Mouse (Mus musculus): ENCODE results near the gene Dok4. TPM values are rescaled to one million over a fixed set of nuclear protein-coding genes. Genes with fewer than 3 reads are reported as not detected.

The Dok4 gene
- polyA plus RNA-seq, 1 experiment: 0.15 TPM

DNA sequence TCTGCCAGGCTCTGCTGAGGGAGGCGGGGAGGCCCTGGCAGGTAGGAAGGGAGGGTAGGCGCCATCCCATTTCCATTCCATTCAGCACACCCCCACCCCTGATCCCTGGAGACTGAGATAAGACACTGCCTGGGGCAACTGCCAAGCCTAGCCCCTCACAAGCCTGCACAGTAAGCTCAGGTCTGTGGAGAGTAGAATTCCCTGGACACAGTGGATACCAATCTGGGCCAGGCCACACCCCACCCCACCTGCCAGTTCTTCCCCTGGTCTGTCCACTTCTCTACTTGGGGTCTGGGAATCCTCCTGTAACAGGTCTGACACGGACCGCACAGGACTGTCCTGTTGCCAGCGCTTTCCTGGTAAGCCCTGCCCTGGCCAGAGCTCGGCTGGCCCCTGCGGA, 7.0 kb downstream of the Dok4 start:
- no peak for TF ChIP-seq GATA1 (IDR thresholded peaks at IDR 0.05; ENCODE audit: low read length)

DNA sequence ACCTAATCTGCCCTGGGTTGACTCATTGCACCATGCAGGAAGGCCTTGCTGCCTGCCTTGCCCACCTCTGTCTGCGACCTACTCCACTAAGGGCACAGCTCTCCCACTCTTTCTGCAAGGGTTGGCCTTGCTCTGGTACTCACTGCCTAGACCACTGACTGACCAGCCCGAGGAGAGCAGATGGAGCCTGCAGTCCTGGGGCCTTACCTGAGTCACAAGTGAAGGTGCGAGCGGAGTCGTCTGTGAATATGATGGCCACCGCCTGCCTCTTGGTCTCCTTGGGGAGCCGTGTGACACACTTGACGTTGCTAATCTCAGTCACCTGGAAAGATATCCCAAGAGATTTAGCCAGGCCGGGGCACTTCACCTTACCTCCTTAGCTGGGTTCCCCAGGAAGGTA, 9.2 kb downstream of the Dok4 start:
- TF ChIP-seq GATA1 (IDR thresholded peaks at IDR 0.05; ENCODE audit: low read length): no peak

DNA sequence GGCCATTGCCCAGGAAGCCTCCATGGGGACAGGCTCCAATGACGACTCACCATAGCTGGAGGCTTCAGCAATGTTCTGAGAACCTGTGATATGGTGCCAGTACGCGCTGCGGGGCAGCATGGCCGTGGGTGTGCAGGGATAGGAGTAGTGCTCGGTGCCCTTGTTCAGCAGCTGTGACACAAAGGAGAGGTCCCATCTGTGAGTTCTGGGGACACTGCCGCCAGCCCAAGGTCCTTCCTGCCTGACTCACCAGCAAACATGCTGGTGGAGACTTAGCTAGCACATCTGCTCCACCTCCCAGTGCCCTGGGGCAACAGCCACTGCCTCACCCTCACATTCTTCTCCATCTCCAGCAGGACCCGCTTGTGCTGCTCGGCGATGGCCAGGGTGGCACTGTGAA, 10.8 kb downstream of the Dok4 start:
- no peak for TF ChIP-seq GATA1 (IDR thresholded peaks at IDR 0.05; ENCODE audit: low read length)

DNA sequence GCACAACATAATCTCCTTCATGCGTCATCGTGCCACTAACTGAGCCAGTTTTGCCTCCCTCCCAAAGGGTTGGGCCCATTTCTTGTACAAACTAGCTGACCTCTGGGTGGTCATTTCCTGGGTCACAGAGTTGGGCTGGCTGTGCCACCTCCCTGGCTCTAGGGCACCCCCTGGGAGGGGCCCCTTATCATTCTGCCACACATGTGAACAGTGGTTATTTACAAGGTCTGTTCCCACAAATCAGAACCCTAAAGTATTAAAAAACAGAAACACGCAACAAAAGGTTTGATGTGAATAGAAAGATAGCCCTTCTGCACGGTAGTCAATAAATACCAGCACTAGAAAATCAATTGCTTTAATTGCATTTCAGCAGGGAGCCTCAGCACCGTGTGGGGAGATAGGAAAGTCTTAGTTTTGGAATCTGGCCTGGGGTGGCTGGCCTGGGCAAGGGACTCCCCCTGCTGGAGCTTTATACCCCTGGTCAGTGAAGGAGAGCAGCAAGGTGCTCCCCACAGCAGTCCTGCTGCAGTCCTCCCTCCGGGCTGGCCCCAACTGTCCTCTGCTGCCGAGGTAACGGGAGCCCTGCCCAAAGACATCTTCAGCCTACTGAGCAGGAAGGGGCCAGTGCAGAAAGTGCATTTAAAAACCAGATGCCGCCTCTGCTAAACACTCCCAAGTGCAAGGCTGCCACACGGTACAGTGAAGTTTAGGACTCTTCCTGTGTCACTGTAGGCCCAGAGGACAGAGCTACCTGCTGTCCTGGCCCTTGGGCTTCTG, 12.0 kb downstream of the Dok4 start:
- TF ChIP-seq GATA1 (IDR thresholded peaks at IDR 0.05; ENCODE audit: low read length): no peak

DNA sequence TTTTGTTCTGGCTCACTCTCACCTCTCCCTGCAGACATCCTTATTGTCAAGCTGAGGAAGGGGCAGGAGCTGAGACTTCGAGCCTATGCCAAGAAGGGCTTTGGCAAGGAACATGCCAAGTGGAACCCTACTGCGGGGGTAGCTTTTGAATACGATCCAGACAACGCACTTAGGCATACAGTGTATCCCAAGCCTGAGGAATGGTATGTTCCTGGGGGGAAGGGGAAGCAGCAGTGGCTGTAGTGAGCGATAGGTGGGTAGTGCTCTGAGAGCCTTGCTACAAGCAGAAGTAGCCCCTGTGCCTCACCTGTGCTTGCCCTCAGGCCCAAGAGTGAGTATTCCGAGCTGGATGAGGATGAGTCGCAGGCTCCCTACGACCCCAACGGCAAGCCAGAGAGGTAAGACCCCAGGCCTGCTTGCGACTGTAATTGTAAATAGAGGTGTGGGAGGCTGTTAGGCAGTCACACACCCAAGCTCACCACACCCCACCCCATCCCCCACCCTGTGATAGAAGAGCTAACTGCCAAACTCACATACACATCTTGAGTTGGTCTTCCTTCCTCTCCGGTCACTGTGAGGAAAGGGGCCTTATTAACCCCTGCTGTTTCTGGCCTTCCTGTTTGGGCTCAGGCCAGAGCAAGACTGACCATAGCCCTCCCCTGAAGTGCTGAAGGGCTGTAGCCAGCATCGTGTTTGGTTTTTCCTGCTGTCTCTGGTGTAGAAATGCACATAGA, 13.5 kb downstream of the Dok4 start:
- TF ChIP-seq GATA1 (IDR thresholded peaks at IDR 0.05; ENCODE audit: low read length): no peak

DNA sequence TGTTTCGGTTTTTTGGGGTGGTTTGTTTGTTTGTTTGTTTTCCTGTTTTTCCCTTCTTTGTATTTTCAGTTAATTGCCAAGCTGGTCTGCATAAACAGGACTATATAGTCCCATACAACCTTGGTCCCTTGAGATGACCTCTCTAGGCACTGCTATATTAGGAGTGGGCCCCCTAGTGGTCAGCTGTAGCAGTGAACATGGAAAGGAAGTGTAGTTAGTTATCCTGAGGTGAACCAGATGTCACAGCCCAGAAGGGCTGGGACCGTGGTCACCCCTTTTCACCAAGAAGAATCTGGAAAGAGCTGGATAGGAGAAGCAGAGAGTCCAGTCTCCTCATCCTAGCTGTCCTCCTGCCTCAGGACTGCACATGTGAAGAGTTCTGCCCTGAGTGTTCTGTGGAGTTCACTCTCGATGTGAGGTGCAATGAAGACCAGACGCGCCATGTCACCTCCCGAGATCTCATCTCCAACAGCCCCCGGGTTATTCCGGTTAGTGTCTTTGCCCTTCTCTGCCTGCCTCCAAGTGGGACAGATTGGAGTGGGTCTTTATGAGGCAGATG, 14.7 kb downstream of the Dok4 start:
- no peak for TF ChIP-seq GATA1 (IDR thresholded peaks at IDR 0.05; ENCODE audit: low read length)

DNA sequence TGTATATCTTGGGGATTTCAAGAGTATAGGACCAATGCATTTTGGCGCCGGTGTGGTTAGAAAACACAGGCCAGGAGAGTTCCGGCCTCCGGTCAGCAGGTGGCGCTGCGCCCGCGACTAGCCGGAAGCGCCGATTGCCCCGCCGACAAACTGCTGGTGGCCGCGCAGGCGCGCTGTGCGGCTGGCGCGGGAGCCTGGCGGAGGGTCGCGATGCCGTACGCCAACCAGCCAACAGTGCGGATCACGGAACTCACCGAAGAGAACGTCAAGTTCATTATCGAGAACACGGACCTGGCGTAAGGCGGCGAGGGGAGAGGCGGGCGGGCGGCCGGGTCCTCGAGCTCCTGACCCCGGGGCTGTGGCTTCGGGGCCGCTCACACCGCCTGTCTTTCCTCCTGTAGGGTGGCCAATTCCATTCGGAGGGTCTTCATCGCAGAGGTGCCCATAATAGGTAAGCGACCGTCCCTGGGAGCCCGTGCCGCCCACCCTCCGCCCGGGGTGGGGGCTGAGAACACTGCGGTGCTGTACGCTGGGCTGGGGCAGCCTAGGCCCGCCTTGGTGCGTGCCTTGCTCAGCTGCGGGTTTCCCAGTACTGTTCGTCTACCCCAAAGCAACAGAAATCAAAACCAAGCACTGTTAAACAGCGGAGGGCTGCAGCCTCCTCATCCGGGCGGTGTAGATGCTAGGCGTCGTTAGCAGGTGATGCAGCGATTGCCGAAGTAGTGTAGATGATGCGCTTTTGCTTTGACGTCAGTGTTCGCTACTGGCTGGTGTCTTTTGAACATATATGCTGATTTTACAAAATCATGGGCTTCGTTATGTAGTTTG, 18.6 kb downstream of the Dok4 start, which contains the start of gene Polr2c:
Gene Polr2c (plus strand): TSS at position 105 of the 828 bp plus-strand sequence.
- TF ChIP-seq GATA1 (IDR thresholded peaks at IDR 0.05; ENCODE audit: low read length): no peak

DNA sequence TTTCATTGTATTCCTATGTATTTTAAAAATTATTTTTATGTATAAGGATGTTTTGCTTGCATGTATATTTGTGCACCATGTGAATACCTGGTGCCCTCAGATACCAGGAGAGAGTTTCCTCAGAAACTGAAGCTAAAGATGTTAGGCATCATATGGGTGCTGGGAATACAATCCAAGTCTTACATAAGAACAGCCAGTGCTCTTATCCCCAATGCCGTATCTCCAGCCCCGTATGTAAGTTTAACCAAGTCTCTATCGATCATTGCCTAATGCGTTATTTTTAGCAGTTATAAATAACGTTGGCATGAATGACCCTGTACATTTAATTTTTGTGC, 19.2 kb downstream of the Dok4 start:
- no peak for TF ChIP-seq GATA1 (IDR thresholded peaks at IDR 0.05; ENCODE audit: low read length)

DNA sequence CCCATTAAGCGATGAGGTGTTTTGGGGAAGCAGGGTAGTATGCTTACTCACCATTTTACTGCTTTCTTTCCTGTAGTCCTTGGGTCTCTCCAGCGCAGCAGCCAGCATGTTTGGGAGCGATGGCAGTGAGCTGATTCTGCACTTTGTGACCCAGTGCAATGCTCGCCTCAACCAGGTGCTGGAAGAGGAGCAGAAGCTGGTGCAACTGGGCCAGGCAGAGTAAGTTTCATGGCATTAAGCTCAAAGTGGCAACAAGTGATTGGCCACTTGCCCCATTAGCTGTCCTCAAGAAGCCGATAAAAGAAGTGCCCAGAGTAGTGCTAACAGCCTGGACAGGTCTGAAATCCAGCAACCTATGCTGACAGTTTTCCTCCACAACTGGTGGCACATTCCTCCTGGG, 26.1 kb downstream of the Dok4 start:
- TF ChIP-seq GATA1 (IDR thresholded peaks at IDR 0.05; ENCODE audit: low read length): no peak

DNA sequence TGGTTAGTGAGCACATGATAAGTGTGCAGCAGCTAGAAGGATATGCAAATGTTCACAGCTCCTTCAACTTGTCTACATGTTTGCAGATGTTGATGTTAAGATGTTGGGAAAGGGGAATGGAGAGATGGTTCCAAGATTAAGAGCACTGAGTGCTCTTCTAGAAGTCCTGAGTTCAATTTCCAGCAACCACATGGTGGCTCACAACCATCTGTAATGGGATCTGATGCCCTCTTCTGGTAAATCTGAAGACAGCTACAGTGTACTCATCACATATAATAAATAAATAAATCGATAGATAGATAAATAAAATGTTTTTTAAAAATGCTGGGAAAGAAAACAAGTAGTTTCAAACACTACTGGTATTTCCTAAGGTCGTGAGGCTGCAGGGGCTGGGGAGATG, 34.9 kb downstream of the Dok4 start:
- no peak for TF ChIP-seq GATA1 (IDR thresholded peaks at IDR 0.05; ENCODE audit: low read length)

DNA sequence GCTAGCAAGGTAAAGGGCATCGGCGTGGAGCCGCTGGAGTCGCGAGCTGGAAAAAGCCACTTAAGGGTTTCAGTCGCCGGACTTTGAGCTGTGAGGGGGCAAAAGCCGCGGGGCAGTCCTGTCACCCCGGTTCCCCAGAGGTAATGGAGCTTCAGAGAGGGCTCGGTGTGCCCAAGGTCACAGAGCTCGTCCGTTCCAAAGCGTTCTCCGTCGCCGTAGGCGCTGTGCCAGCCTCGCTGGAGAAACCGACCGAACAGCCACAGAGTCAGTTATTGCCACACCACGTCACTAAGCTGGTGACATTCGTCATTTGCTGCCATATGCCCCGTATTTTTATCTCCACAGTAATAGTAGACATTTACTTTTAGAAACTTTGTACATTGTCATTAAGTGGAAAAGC, 37.5 kb downstream of the Dok4 start:
- TF ChIP-seq GATA1 (IDR thresholded peaks at IDR 0.05; ENCODE audit: low read length): no peak

DNA sequence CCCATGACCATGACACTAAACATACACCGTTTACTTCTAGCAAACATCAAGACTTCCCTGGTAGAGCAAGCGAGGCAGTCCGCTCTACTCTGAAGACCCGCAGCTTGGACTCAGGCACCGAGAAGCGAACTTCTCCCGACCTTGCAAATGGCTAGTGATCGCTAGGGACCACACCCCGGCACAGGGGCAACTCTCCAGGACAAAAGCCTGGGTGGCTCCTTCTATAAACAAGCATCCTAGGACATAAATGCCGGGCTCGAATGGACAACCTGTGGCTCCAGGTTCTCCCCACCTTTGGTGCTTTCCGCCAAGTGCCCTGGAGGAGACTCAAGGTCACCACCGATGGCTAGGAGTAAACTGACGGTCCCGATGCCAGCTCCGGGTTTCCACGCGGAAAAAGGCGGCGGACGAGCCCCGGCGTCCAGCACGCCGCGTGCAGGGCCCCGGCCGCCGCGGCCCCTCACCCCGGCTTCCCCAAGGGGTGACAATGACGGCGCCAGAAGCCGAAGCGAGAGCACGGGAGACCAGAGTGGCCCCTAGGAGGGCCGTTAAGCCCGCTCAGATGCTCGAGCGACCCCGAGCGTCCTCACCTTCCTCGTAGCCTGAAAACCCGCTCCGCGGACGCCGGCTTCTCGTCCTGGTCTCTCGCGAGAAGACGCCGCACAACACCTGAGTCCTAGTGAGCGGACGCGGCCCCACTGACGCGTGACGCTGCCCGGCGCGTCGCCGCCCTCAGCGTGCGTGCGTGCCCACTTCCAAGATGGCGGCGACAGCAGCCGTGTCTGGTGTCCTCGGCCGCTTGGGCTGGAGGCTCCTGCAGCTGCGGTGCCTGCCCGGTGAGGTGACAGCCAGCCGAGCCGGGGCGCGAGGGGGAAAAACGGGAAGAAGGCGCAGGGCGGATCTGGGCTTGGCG, 38.2 kb downstream of the Dok4 start, which contains the start of the genes Coq9 and Ciapin1:
Gene Coq9 (plus strand): TSS at position 660 of the 913 bp plus-strand sequence.
Gene Ciapin1 (minus strand): TSS at position 697 of the 913 bp plus-strand sequence.
- TF ChIP-seq GATA1 (IDR thresholded peaks at IDR 0.05; ENCODE audit: low read length): no peak

DNA sequence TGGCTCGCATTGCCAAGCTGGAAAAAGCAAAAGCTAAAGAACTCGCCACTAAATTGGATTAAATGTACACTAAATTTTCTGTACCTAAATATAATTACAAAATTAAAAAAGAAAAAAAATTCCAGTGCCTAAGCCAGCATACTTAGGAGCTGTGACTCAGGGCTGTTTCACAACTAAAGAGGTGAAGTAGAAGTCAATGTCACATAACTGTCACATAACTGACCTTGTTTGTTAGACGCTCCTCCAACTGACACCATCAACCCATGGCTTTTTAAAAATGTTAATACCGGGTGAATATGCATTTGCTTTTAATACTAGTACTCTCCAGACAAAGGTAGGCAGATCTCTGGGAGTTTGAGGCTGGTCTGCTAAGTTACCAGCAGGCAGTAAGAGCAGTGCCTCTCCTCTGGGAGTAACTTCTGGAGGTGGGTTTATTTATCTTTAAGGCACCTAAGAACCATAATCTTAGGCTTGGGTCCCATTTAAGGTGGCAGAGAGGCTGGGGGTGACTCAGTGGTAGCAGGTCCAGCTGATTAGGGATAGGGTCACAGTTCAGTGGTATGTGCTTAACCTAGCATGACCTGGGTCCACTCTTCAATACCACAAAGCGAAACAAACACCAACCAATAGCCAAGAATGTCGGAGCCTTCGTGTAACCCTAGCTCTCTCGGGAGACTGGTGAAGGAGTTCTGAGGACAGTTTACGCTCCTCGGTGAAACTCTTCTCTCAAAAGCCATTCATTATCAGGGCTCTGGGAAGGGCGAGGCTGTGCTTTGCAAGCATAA, 39.5 kb downstream of the Dok4 start:
- no peak for TF ChIP-seq GATA1 (IDR thresholded peaks at IDR 0.05; ENCODE audit: low read length)

DNA sequence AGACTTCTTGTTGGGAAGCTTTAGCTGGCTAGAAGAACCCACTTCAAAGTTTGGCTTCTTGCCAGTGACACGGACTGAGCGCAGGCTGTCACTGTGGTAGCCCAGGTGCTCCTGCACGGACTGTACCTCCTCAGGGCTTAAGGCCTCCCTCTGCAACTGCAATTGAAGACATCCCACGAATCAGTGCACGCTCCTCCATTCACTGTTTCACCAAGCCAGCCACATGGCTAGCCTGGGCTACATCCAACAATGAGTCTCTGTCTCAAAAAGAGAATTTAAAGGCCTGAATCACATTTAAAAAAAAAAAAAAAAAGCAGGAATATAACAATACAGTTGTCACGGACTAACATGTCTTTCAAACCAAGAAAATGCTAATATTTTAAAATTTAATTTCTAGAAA, 47.8 kb downstream of the Dok4 start:
- TF ChIP-seq GATA1 (IDR thresholded peaks at IDR 0.05; ENCODE audit: low read length): no peak

All from G1E-ER4 (cell line).